Mouse (Mus musculus) liver, adult 10 weeks (tissue): ENCODE results near the gene Gm21292. TPM values are rescaled to one million over a fixed set of nuclear protein-coding genes. Genes with fewer than 3 reads are reported as not detected.

Source experiments
- polyA plus RNA-seq: library from polyadenylated mRNA; stranded (reverse); fragments of 350-450 nt; fragmentation: Illumina TruSeq; extraction: RNeasy Lipid Tissue Mini Kit (QIAGEN cat#74804); gene quantifications from one replicate; pipeline ENCODE4 v1.2.3, GENCODE M21; 2014; ENCODE audit warnings: low read depth, low replicate concordance

Gene Gm21292
- not detected for polyA plus RNA-seq

GRCm38 (mm10) chrY:9133824-9134223, at the start of gene Gm21292:
TSS of gene Gm21292 (minus strand) at chrY:9133924.

Other genes with a start within 250 kb of the Gm21292 start
- gene Gm21721, start 68.3 kb upstream of the Gm21292 start, polyA plus RNA-seq: not detected
- gene Gm21812, start 213.3 kb upstream of the Gm21292 start, polyA plus RNA-seq: not detected